Mouse (Mus musculus): ENCODE measurements around the gene Cnot6.

Cnot6 gene

DNA sequence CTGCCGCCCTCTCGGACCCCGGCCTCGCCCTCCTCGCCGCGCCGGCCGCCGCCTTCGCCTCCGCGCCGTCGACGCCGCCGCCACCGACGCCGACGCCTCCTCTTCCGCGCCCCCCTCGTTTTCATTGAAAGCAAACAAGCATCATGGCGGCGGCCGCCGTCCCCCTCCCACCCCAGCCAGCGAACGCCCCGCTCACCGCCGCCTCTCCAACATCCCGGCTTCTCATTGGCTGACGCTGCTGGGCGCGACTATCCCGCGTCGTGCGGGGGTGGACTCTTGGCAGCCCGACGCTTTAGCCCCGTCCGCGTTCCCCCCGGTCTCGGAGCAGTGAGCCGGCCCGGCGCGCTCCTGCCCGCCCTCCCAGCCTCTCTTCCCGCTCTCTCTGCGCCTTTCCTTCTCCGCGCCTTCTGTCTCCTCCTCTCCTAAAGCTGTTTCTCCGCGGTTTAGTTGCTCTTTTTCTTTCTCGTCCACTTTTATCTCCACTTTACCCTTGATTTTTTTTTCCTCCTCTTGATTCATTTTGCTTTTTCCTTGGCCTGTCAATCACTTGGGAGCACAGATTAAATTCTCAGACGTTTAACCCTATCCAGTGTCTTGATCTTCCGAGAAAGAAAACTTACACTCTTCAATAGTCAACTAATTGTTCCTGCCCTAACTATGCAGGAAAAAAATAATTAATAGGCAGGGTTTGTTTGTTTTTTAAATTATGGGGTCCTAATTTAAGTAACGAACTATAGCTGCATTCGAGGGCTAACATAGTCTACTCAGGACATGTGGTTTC lies at the start of gene Cnot6:
Gene Cnot6, minus strand, starts transcription at position 169 of the 781 bp plus-strand sequence.
- DNase-seq = peak; percentile 99

DNA sequence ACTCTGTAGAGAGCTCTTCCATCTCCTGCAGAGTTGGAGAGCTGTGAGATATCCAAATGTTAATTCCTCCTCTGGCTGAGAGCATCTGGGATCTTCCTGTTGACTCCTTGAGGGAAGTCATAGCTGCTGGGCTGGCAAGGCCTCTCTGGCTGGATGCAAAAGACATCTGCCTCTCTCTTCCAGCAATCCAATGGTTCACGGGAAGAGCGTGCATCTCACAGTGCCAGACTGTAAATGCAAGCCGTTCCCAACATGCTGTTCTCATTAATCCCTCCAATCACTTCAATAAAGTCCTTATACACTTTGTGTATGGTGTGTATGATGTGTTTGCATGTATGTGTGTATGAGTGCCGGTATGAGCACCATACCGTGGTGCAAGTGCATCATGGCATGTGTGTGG lies 48.6 kb upstream of the Cnot6 start:
- DNase-seq = no peak

DNA sequence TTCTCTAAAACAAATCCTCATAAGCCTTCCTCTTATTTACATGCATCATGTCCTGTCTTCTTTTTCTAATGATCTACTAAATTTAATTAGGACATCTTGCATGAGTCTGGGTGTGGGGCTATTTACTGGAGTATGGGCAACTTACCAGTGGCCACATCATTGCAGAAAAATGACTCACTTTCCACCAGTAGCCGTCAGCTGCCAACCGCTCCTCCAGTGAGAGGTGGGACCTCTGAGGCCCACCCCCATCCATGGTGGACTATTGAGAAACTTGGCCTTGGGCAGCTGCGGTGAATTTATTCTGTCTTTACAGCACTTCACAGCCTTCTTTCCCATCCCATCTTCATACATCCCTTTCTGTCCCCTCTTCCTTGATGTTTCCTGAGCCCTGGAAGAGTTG lies 45.6 kb upstream of the Cnot6 start:
- no peak for DNase-seq

DNA sequence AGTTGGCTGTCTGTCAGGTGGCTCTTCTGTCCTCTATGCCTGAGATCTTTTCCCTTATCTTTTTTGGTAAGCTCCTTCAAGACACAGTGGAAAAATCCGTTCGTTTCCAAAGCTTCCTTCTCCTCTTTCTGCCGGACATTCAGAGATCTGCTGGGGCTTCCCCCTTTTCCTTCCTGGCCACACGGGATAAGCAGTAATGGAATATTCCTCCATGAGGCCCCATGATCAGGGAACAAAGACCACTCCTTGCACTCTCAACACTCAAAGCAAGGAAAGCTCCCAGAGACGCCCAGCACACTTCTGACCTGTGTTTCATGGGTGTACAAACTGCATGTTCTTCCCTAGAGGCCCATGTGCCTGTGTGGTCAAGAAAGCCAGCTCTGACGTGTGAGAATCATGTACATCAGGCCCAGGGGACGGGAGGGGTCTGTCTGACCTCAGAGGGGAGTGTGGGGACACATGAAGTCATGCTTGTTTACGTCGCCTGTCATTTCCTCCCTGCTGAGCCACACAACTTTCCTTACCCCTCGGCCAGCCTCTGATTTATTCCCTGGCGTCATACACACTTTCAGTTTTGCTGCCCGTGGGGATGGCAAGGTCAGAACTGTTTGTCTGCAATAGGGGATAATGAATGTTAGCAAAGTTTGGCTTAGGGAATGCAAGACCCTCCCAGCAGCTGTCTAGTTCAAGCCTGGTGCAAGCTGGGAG lies 42.6 kb upstream of the Cnot6 start:
- DNase-seq = no peak

DNA sequence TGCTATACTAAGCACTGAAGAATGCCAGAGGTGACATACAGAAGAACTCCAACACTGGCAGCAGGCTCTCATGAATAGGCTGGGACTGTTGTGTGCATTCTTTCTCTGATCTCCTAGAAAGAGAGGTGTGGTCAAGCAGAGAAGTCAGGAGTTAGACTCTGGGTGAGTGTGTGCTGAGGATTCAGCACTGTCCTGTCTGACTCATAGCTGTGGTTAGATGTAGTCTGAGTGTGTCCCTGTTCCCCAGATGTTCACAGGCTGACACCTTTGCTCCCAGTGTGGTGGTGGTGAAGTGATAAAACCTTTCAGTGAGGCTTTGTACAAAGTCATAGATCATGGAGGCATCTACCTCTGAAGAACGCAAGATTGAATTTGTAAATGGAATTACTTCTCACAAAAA lies 34.2 kb upstream of the Cnot6 start:
- DNase-seq = no peak

DNA sequence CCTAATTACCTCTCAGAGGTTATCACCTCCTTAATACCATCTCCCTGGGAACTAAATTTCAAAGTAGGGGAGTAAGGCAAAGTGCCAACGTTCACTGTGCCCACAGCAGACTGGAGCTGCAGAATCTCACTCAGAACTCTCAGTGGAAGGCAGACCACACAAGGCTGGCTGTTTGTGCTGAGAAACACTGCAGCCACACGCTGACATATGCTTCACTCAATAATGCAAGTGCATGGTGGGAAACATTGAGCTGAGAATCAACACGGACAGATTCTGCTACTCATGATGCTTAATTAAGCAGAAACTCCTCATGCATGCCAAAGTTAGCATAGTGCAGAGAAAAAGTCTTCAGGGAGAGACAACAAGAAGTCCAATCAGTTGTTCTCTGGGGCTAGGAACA lies 33.3 kb upstream of the Cnot6 start:
- no peak for DNase-seq

DNA sequence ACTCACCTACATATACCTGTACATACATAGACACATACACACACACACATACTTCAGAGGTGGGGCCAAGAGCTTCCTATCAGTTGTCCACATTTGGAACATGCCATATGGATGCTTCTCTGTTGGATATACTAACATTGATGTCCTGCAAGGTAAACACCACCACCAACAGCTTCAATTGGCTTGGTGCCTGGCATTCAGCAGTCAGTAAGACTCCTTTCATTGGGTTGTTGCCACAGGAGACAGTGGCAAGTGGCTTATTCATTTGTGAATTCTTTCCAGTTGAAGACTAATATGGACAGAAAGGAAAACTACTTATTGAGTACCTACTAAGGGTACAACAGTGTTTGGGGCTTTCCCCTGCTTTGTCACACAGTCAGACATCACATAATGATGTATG lies 32.5 kb upstream of the Cnot6 start:
- peak in 1 of 2 experiments; percentile 39 for DNase-seq

DNA sequence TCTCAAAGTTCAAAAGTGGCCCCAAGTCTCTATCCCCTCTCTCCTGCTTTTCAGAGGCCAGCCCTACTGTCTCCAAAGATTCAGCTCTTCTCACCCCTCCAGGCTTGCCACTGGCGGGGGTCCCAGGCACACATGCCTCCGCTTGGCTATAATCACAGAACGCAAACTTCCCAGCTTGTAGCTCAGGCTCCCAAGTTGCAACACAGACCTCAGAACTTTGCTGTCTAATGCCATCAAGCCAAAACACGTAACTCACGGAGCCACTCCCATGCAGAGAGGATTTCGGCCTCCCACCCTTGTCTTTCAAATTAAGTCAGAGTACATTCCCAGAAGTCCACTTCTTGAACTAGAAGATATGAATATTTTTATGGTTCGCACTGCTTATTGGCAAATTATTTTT lies 31.1 kb upstream of the Cnot6 start:
- no peak for DNase-seq

DNA sequence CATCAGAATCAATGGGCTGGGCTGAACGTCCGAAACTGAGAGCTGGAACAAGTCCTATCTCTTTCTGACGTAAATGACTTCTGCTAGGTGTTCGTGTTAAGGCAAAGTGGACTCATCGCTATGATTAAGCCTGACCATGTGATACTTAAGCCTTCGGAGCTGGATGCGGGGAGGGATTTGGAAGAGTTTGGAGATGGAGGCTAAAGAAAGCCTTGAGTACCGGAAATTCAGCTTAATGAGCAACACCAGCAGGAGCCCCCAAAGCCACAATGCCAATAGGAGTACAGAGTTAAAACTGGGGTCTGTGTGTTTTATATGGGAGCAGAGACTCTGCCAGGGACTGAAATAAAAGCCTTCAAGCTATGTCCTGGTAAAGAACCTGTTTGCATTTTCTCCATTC lies 29.7 kb upstream of the Cnot6 start:
- DNase-seq = no peak

DNA sequence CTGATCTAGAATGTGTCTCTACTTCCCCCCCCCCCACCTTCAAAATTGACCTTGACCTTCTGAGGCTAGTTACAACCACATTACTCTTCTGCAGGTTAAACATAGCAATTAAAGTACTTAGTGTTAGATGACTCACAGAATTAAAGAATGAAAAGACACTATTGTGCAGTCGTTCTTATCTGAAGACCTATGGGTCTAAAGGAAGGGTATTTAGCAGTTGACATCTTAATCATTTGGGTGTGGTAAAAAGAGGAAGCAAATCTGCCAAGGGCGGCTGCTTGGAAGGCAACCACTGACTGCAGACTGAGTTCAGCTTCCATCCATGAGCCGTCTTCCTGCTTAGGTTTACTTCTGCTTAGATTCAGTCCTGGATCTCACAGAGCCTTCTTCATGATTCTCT lies 27.3 kb upstream of the Cnot6 start:
- DNase-seq = no peak

DNA sequence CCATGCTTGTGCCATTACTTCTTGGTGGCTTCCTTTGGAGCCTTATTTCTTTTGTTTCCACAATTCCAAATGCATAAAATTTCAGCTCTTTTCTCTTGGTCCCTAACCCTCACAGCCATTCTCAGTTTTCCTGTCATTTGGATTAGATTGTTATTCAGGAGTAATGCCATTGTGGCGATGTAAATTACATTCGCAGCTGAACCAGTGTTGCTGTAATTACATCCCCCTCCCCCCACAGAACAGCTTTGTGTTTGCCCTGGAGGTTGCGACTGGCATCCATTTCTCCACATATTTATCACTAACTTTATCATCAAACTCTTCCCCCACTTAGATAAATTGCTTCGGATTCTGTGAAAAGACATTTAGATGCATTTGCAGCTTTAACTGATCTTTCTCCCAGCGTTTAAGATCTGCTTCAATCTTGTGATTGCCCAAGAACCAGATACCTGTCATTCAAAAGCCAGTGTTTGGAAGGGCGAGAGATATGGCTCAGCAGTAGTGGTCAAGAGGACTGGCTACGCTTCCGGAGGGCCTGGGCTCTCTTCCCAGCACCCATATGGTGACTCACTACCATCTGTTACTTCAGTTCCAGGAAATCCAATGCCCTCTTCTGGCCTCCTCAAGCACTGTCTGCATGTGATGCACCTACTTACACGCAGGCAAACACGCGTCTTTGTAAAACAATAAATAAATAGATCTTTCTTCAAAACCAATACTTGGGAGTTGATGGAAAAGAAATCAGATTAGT lies 26.3 kb upstream of the Cnot6 start:
- DNase-seq = peak; percentile 22 to 31

DNA sequence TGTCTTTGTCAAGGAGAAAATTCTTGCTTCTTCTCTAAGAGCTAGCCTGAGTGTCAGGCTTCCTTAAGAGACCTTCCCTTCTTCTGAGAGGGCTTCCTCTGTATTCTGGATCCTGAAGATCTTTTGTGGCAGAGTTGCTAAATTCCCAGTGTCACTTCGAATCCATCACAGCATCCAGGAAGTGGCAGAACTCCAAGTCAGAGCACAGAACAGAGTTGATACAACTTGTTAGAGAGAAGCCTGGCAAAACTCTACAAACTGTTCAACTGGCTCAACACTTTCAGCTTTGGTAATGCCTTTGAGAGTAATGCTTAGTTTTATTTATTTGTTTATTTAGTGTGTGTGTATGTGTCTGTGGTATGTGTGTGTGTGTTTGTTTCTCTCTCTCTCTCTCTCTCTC lies 25.1 kb upstream of the Cnot6 start:
- DNase-seq = no peak

DNA sequence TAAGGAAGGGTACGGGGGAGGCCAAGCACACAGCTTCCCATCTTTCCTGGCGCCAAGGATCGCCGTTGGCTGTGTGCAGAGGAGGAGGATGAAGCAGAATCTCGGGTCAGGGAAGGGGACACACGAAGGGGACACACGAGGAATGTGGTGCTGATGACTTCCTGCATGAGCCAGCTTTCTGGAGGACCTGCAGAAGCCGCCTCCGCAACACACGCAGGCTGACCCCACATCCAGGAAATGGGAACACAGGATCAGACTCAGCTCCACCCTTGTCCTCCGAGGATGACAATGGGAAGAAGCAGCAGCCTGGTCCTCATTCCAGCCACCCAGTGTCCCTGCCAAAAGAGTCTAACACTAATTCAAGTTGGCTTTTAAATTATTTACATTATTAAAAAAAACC lies 22.2 kb upstream of the Cnot6 start:
- DNase-seq = no peak

DNA sequence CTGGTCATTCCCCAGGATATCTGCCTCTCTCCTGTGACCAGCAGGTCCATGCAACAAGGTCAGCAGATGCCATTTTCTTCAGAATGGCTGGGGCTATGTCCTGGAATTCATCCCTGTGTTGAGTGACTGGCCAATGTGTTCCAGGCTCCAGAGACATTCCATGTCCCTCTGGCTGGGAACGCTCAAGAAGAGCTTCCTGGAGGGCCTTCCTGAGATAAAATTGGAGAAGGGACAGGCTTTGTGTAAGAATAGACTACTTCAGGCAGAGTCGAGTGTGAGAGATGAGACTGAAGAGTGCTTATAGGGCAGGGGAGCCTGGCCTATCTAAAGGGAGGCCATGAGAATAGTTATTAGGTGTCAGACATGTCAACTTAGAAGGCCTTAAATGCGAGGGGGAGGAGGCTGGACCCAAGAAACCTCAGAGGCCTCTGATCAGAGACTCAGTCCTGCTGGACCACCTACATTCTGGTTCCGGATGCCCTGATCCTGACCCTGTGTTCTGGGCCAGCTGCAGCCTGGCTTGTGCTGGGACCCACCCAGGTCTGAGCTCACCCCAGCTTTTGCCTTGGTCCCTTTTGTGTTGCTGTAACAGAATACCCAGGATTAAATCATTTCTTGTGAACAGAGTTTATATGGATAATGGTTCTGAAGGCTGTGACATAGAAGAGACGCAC lies 17.9 kb upstream of the Cnot6 start:
- no peak for DNase-seq

DNA sequence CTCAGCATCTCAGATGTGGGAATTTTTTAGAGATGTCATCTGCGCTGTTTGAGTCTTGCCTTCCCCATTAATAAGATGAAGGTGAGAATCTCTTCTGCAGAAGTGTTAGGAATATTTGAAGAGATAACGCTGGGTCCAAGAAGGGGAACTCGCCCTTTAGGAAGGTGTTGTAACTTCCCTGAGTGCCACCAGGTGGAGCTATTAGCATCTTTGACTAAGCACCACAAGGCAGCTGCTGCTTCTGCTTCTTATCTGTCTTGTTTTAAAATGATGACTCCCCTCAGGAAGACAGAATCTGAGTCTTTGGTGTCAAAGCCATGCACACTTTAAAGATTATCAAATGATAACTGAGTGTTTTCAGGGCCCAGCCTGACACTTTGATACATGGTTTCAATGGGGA lies 15.4 kb upstream of the Cnot6 start:
- peak; percentile 50 to 78 for DNase-seq

DNA sequence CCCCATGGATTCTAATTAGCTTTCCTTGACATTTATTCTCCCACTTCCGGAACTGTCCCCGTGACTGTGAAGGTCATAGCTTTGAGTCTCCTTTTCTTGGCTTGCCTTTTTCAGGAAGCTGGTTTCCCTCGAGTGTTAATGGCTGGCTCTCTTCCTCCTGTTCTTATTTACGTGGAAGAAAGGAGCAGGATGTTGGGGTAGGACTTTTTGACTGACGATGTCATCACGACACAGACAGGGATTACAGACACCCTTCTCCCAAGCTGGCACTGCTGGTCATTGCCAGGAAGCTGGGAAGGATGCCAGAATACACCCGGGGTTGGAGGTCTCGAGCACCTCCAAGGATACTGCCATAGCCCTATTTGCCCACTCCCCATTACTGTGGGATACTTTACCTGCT lies 14.3 kb upstream of the Cnot6 start:
- peak in 1 of 2 experiments; percentile 14 for DNase-seq

DNA sequence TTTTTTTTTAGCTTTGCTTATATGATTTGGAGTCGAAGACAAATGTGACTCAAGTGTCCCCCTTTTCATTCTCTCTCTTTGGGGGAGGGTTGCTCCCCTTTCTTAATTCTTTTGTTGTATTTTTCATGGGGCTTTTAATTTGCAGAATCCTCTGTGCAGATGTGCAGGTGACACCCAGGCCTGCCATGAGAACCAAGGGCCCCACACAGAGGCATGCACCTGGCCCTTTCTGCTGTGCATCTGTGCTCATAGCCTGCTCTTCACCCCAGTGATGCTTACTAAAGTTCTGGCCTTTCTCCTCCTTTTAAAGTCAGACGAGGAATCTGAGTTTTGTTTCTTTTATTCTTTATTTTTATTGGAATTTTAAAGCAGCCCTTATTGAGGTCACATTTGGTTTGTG lies 12.2 kb upstream of the Cnot6 start:
- no peak for DNase-seq

DNA sequence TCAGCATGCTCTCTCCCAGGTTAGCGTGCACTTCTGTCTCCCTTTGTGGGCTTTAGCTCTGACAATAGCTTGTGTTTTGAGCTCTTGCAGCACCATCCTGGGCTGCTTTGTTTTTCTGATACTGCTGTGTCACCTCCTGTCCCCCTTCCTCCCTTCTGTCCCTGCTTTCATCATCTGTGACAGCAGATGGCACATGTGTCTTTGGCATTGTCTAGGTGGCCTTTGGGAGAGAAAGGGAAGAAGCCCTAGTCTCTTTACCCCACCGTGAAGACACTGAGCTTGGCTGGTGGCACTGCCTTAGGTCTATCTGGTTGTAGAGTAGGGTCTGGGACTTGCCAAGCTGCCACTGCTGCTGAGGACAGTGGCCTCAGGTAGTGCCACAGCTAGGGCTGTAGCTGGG lies 10.8 kb upstream of the Cnot6 start:
- no peak for DNase-seq

DNA sequence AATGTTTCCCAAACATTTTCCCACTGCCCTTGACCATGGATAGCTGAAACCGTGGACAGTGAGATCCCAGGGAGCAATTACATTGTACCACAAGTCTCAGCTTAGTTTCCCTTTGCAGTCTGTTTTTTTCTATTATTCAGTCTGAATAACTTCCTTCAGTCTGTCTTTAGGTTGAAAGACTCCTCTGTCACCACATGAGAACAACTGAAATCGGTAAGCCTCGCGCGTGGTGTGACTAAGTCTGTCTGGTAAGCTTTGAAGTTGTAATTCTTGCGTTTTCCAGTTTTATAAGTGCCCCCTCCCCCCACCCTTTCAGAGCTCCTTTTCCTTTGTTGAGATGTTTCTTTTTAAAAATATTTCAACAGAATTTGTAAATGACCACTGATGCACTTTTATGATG lies 10.2 kb upstream of the Cnot6 start:
- no peak for DNase-seq

DNA sequence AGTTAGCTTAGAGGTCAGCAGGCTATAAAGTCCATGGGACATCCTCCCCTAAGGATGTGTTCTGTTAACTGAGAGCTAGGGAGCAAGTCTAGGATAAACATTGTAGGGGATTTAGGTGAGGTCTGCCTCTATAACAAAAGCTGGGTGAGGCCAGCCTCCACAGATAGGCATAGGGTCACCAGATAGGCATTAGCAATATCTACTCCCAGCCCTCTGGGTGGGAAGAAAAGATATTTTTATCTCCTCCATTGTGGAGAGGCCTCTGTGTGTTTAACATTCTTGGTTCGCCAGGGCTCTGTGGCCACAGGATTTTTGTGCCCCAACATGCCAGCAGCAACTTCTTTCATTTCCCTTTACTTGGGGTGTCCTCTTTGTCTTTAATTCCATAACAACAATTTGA lies 8.8 kb upstream of the Cnot6 start:
- DNase-seq = no peak

DNA sequence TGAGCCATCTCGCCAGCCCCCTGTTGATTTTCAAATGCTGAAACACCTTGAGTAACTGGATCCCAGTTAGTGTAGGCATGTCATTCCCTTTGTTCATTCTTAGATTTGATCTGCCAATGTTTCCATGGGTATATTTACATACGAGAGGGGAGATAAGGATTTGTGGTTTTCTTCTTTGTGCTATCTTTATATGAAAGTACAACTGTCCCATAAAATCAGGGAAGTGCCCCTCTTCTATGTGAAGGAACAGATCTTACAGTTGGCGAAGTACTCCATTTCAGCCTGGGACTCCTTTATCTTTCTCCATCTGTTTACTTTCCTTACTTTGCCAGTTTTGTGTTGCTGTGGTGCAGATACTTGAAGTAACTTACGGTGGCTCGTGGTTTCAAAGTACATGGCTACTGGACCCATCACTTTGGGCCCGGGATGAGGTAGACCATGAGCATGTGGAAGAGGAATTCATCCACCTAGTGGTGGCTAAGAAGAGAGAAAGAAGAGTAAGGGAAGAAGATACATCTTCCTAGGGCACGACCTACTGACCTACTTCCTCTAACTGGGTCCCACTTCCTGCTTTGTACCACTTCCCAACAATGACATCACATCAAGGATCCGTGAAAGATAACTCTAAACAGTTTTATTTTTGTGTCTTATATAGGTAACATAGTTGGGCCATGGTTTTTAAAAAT lies 7.1 kb upstream of the Cnot6 start:
- no peak for DNase-seq
